8 mouse cellular contexts compared by ENCODE assay signal in genomic region chr12:28751508-28752263, GRCm38 (mm10). TPM values are rescaled to one million over a fixed set of nuclear protein-coding genes. Genes with fewer than 3 reads are reported as not detected.
DNase-seq lines count a peak whose midpoint lies in the region; ATAC-seq and TF ChIP-seq lines count a peak whose summit lies in the region.

Eipr1 (plus strand) TSS chr12:28751803.

- H3K79me2 ChIP-seq in heart, adult 2 months (replicated peaks; ENCODE audit: control insufficient read depth, insufficient read depth, low read length): no peaks in the 10 kb centered on the region

- no peak for TF ChIP-seq EP300 in heart, adult 2 months (IDR thresholded peaks at IDR 0.05; ENCODE audit: insufficient read depth, low read depth, low read length)

- H3K4me2 ChIP-seq in embryonic facial prominence, embryonic 14.5 days (ENCODE audit: low read depth, low read length): peak within 1 kb of the TSS; percentile 94
- H3K4me2 ChIP-seq in limb, embryonic 13.5 days (replicated peaks): peak within 1 kb of the TSS; percentile 93
- H3K4me2 ChIP-seq in midbrain, embryonic 16.5 days (ENCODE audit: low read length): peak within 1 kb of the TSS; percentile 88

- intact Hi-C loops in heart, adult 2 months (cut with DNase I): loop anchor here (2.0 kb wide), 1 partner anchor 117 kb away; the partner anchor contains the start of gene Rps7

- peak within 1 kb of the TSS; percentile 77 for H3K27ac ChIP-seq in embryonic facial prominence, embryonic 14.5 days (replicated peaks; ENCODE audit: low read depth, low read length)
- H3K27ac ChIP-seq in heart, adult 2 months: peak within 1 kb of the TSS; percentile 69
- no peak within 1 kb of the TSS for H3K27ac ChIP-seq in limb, embryonic 13.5 days
- peak within 1 kb of the TSS; percentile 56 for H3K27ac ChIP-seq in midbrain, embryonic 16.5 days (ENCODE audit: low read length)

- peak within 1 kb of the TSS; percentile 78 for H3K9ac ChIP-seq in embryonic facial prominence, embryonic 14.5 days (ENCODE audit: low read depth, low read length)
- H3K9ac ChIP-seq in heart, adult 2 months (ENCODE audit: low read depth, low read length): peak within 1 kb of the TSS; percentile 49
- peak within 1 kb of the TSS; percentile 79 for H3K9ac ChIP-seq in limb, embryonic 13.5 days
- H3K9ac ChIP-seq in midbrain, embryonic 16.5 days (ENCODE audit: low read depth, low read length): peak within 1 kb of the TSS; percentile 69

- H3K9me3 ChIP-seq in embryonic facial prominence, embryonic 14.5 days (ENCODE audit: control insufficient read depth, low read length): no peaks in the 10 kb centered on the region
- no peaks in the 10 kb centered on the region for H3K9me3 ChIP-seq in limb, embryonic 13.5 days
- H3K9me3 ChIP-seq in midbrain, embryonic 16.5 days (replicated peaks; ENCODE audit: control insufficient read depth, low read length, poor library complexity, severe bottlenecking): no peaks in the 10 kb centered on the region

- H3K4me3 ChIP-seq in embryonic facial prominence, embryonic 14.5 days (ENCODE audit: low read depth, low read length): peak within 1 kb of the TSS; percentile 80
- peak within 1 kb of the TSS; percentile 99 for H3K4me3 ChIP-seq in heart, adult 2 months
- H3K4me3 ChIP-seq in limb, embryonic 13.5 days: peak within 1 kb of the TSS; percentile 81
- peak within 1 kb of the TSS; percentile 72 for H3K4me3 ChIP-seq in midbrain, embryonic 16.5 days (ENCODE audit: low read depth, low read length)

- WGBS in embryonic facial prominence, embryonic 14.5 days: 6% methylated on average over 36 of the region's 36 CpGs
- 4% methylated on average over 36 of the region's 36 CpGs for WGBS in heart, adult 2 months
- WGBS in limb, embryonic 13.5 days: 5% methylated on average over 36 of the region's 36 CpGs
- WGBS in midbrain, embryonic 16.5 days: 3% methylated on average over 36 of the region's 36 CpGs

- ATAC-seq in embryonic facial prominence, embryonic 14.5 days (ENCODE audit: low read depth): peak; percentile 92
- peak; percentile 85 for ATAC-seq in limb, embryonic 13.5 days (ENCODE audit: low FRiP score, low read depth)
- peak; percentile 87 for ATAC-seq in midbrain, embryonic 16.5 days

- H3K27me3 ChIP-seq in embryonic facial prominence, embryonic 14.5 days (replicated peaks; ENCODE audit: control insufficient read depth, insufficient read depth, low read length): no peaks in the 10 kb centered on the region
- no peaks in the 10 kb centered on the region for H3K27me3 ChIP-seq in heart, adult 2 months (ENCODE audit: control insufficient read depth, insufficient read depth, low read length)
- H3K27me3 ChIP-seq in limb, embryonic 13.5 days: no peaks in the 10 kb centered on the region
- no peaks in the 10 kb centered on the region for H3K27me3 ChIP-seq in midbrain, embryonic 16.5 days (ENCODE audit: control insufficient read depth, insufficient read depth, low read depth, low read length)

- peak; percentile 98 for DNase-seq in 3T3-L1 (ENCODE audit: low read depth, low spot score)
- peak; percentile 43 to 79 for DNase-seq in adrenal gland, postnatal 4 days (ENCODE audit: low spot score in 2 of 2)
- peak; percentile 97 for DNase-seq in embryonic facial prominence, embryonic 14.5 days (ENCODE audit: low spot score)
- peak; percentile 85 to 92 for DNase-seq in heart, adult 2 months
- DNase-seq in kidney, adult 8-10 months: peak; percentile 91 to 95
- DNase-seq in spleen, postnatal 10 days (ENCODE audit: low spot score in 2 of 2): peak; percentile 63 to 90

- TF ChIP-seq CTCF in heart, adult 2 months (IDR thresholded peaks at IDR 0.05): peak; percentile 6; the same call in 1 of the 2 replicates

- no peaks in the 10 kb centered on the region for H3K36me3 ChIP-seq in embryonic facial prominence, embryonic 14.5 days (ENCODE audit: control insufficient read depth, insufficient read depth, low read length)
- H3K36me3 ChIP-seq in heart, adult 2 months (ENCODE audit: control insufficient read depth, insufficient read depth, low read length): no peaks in the 10 kb centered on the region; the same call in 1 of the 2 replicates
- H3K36me3 ChIP-seq in limb, embryonic 13.5 days: peaks cover 5% of the 10 kb centered on the region
- peaks cover 5% of the 10 kb centered on the region for H3K36me3 ChIP-seq in midbrain, embryonic 16.5 days (ENCODE audit: control insufficient read depth, insufficient read depth, low read length)

- peaks cover 5% of the 10 kb centered on the region for H3K4me1 ChIP-seq in embryonic facial prominence, embryonic 14.5 days (ENCODE audit: control insufficient read depth, insufficient read depth, low read length)
- peaks cover 5% of the 10 kb centered on the region for H3K4me1 ChIP-seq in heart, adult 2 months (ENCODE audit: control insufficient read depth, insufficient read depth, low read length)
- H3K4me1 ChIP-seq in limb, embryonic 13.5 days: peaks cover 21% of the 10 kb centered on the region
- peaks cover 16% of the 10 kb centered on the region for H3K4me1 ChIP-seq in midbrain, embryonic 16.5 days (ENCODE audit: control insufficient read depth, insufficient read depth, low read length)

- TF ChIP-seq POLR2A in heart, adult 2 months (IDR thresholded peaks at IDR 0.05; ENCODE audit: insufficient read depth, low read depth, low read length): peak; percentile 84

RNA-seq across cellular contexts. Expression of gene Eipr1, which starts in this region (rescaled TPM):
- total RNA-seq in adrenal gland, postnatal 4 days (2021): 10 to 100 TPM; 21.0 to 21.1 TPM
- polyA plus RNA-seq in embryonic facial prominence, embryonic 14.5 days (2014; fragmentation: Nextera tagmentation; extraction: Ambion mirVana): 28.2 and 29.0 TPM in 2 replicates
- total RNA-seq in heart, adult 2 months (2021): 1 to 10 TPM; 8.6 to 8.7 TPM
- polyA plus RNA-seq in heart, adult 2 months (2012; rRNA removed): 13.5 and 21.8 TPM in 2 replicates
- 31.0 and 33.3 TPM in 2 replicates for polyA plus RNA-seq in limb, embryonic 13.5 days (2015; fragmentation: Nextera tagmentation; extraction: Ambion mirVana)
- 69.7 and 70.7 TPM in 2 replicates for polyA plus RNA-seq in midbrain, embryonic 16.5 days (2015; fragmentation: Nextera tagmentation; extraction: Ambion mirVana)
